19 mouse cellular contexts compared by ENCODE assay signal in the genomic region with DNA sequence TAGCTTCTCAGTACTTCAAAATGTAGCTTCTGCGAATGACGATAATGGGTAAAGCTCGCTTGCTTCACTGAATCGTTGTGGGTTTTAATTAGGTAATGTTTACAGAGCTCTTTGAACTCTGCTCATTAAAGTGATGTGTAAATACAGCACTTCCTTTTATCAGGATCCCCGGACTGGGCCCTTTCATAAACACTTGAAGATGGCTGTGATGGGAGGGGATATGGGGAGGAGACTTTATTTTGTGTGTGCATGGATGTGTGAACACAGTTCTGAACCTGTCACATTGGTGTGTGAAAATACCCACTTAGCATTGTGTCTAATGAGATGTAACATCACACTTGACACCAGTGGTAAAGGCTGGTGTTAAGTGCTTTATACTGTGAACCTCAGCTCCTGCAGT. TPM values are rescaled to one million over a fixed set of nuclear protein-coding genes. Genes with fewer than 3 reads are reported as not detected.
DNase-seq lines count a peak whose midpoint lies in the region; ATAC-seq and TF ChIP-seq lines count a peak whose summit lies in the region.
"Had no signal": no experiment of that assay in that cellular context is flagged by ENCODE, and none has a peak within 500 bp of the region (broad histone marks: within the 10 kb centered on the region; RNA-seq: fewer than 3 reads in every experiment).

No protein-coding gene starts in this region.

- no peak for TF ChIP-seq CTCF in liver, adult 2 months (IDR thresholded peaks at IDR 0.05; ENCODE audit: low read depth, low read length)
- TF ChIP-seq CTCF in liver, postnatal 0 days (IDR thresholded peaks at IDR 0.05; ENCODE audit: low read depth): no peak

- TF ChIP-seq POLR2A in liver, adult 2 months (IDR thresholded peaks at IDR 0.05; ENCODE audit: extremely low read depth, insufficient read depth, low read length): no peak

- ATAC-seq in liver, postnatal 0 days: no peak
- ATAC-seq in midbrain, embryonic 16.5 days: 0 out of 2 replicates have a peak, but pooled peaks have one; percentile 14
- ATAC-seq in midbrain, embryonic 14.5 days (ENCODE audit: low FRiP score, low TSS enrichment): no peak
- ATAC-seq in forebrain, embryonic 16.5 days: peak; percentile 97

- no peak overlapping the region for H3K9ac ChIP-seq in liver, adult 2 months (ENCODE audit: low read depth, low read length)
- no peak overlapping the region for H3K9ac ChIP-seq in liver, postnatal 0 days (replicated peaks)
- no peak overlapping the region for H3K9ac ChIP-seq in midbrain, embryonic 16.5 days (ENCODE audit: low read depth, low read length)
- no peak overlapping the region for H3K9ac ChIP-seq in midbrain, embryonic 14.5 days (replicated peaks; ENCODE audit: low read length)
- no peak overlapping the region for H3K9ac ChIP-seq in forebrain, embryonic 16.5 days (replicated peaks; ENCODE audit: low read depth, low read length)
- H3K9ac ChIP-seq: limb, embryonic 15.5 days had no signal

- TF ChIP-seq EP300 in liver, postnatal 0 days (IDR thresholded peaks at IDR 0.05; ENCODE audit: low read depth): no peak

- H3K4me1 ChIP-seq in liver, adult 2 months (ENCODE audit: control insufficient read depth, insufficient read depth, low read length): peaks cover 5% of the 10 kb centered on the region
- no peaks in the 10 kb centered on the region for H3K4me1 ChIP-seq in liver, postnatal 0 days (ENCODE audit: insufficient read depth)
- H3K4me1 ChIP-seq in midbrain, embryonic 16.5 days (ENCODE audit: control insufficient read depth, insufficient read depth, low read length): no peaks in the 10 kb centered on the region
- H3K4me1 ChIP-seq in midbrain, embryonic 14.5 days (ENCODE audit: control insufficient read depth, insufficient read depth, low read length): no peaks in the 10 kb centered on the region
- H3K4me1 ChIP-seq in forebrain, embryonic 16.5 days (replicated peaks; ENCODE audit: control insufficient read depth, insufficient read depth, low read length): no peaks in the 10 kb centered on the region
- H3K4me1 ChIP-seq: limb, embryonic 15.5 days had no signal

- H3K4me2 ChIP-seq in liver, postnatal 0 days (ENCODE audit: low read depth, low read length): no peak overlapping the region
- no peak overlapping the region for H3K4me2 ChIP-seq in midbrain, embryonic 16.5 days (ENCODE audit: low read length)
- H3K4me2 ChIP-seq in midbrain, embryonic 14.5 days (ENCODE audit: low read length): no peak overlapping the region
- H3K4me2 ChIP-seq in forebrain, embryonic 16.5 days (ENCODE audit: low read length): no peak overlapping the region
- H3K4me2 ChIP-seq: limb, embryonic 15.5 days had no signal

- no peaks in the 10 kb centered on the region for H3K9me3 ChIP-seq in liver, postnatal 0 days (ENCODE audit: low read length)
- H3K9me3 ChIP-seq in midbrain, embryonic 16.5 days (replicated peaks; ENCODE audit: control insufficient read depth, low read length, poor library complexity, severe bottlenecking): no peaks in the 10 kb centered on the region
- H3K9me3 ChIP-seq in midbrain, embryonic 14.5 days (ENCODE audit: control insufficient read depth, low read length): no peaks in the 10 kb centered on the region
- H3K9me3 ChIP-seq in forebrain, embryonic 16.5 days (ENCODE audit: control insufficient read depth, low read length): no peaks in the 10 kb centered on the region
- H3K9me3 ChIP-seq: limb, embryonic 15.5 days had no signal

- H3K79me2 ChIP-seq in liver, adult 2 months (ENCODE audit: control insufficient read depth, insufficient read depth, low read length): no peaks in the 10 kb centered on the region

- no peak overlapping the region for H3K27ac ChIP-seq in liver, adult 2 months (replicated peaks; ENCODE audit: insufficient read depth, low read depth, low read length)
- no peak overlapping the region for H3K27ac ChIP-seq in liver, postnatal 0 days (ENCODE audit: low read depth)
- H3K27ac ChIP-seq in midbrain, embryonic 16.5 days (ENCODE audit: low read length): no peak overlapping the region
- no peak overlapping the region for H3K27ac ChIP-seq in midbrain, embryonic 14.5 days (replicated peaks; ENCODE audit: low read depth, low read length)
- no peak overlapping the region for H3K27ac ChIP-seq in forebrain, embryonic 16.5 days (ENCODE audit: low read length)
- H3K27ac ChIP-seq: layer of hippocampus, adult 2 months; limb, embryonic 15.5 days had no signal

- no peaks in the 10 kb centered on the region for H3K27me3 ChIP-seq in liver, adult 2 months (ENCODE audit: control insufficient read depth, insufficient read depth, low read length)
- no peaks in the 10 kb centered on the region for H3K27me3 ChIP-seq in liver, postnatal 0 days (ENCODE audit: insufficient read depth, low read length)
- H3K27me3 ChIP-seq in midbrain, embryonic 16.5 days (ENCODE audit: control insufficient read depth, insufficient read depth, low read depth, low read length): no peaks in the 10 kb centered on the region
- H3K27me3 ChIP-seq in midbrain, embryonic 14.5 days (ENCODE audit: control insufficient read depth, insufficient read depth, low read length): no peaks in the 10 kb centered on the region
- no peaks in the 10 kb centered on the region for H3K27me3 ChIP-seq in forebrain, embryonic 16.5 days (replicated peaks; ENCODE audit: control insufficient read depth, insufficient read depth, low read length)
- H3K27me3 ChIP-seq: limb, embryonic 15.5 days had no signal

- H3K4me3 ChIP-seq in liver, adult 2 months (ENCODE audit: insufficient read depth, low read depth, low read length): no peak overlapping the region
- H3K4me3 ChIP-seq in liver, postnatal 0 days (ENCODE audit: low read depth, low read length): no peak overlapping the region
- no peak overlapping the region for H3K4me3 ChIP-seq in midbrain, embryonic 16.5 days (ENCODE audit: low read depth, low read length)
- H3K4me3 ChIP-seq in midbrain, embryonic 14.5 days (replicated peaks; ENCODE audit: low read depth, low read length): no peak overlapping the region
- H3K4me3 ChIP-seq in forebrain, embryonic 16.5 days (replicated peaks; ENCODE audit: low read length): no peak overlapping the region
- H3K4me3 ChIP-seq: layer of hippocampus, adult 2 months; limb, embryonic 15.5 days had no signal

- no peaks in the 10 kb centered on the region for H3K36me3 ChIP-seq in liver, adult 2 months (ENCODE audit: control insufficient read depth, insufficient read depth, low read length)
- H3K36me3 ChIP-seq in liver, postnatal 0 days (replicated peaks; ENCODE audit: insufficient read depth, low read length): no peaks in the 10 kb centered on the region
- no peaks in the 10 kb centered on the region for H3K36me3 ChIP-seq in midbrain, embryonic 16.5 days (ENCODE audit: control insufficient read depth, insufficient read depth, low read length)
- H3K36me3 ChIP-seq in midbrain, embryonic 14.5 days (ENCODE audit: control insufficient read depth, insufficient read depth, low read length): 0 out of 2 replicates have a peak, but pooled peaks cover 11% of the 10 kb centered on the region
- H3K36me3 ChIP-seq in forebrain, embryonic 16.5 days (ENCODE audit: control insufficient read depth, insufficient read depth): no peaks in the 10 kb centered on the region
- H3K36me3 ChIP-seq: limb, embryonic 15.5 days had no signal

- WGBS in liver, adult 2 months: 23% methylated on average over 5 of the region's 5 CpGs
- 62% methylated on average over 5 of the region's 5 CpGs for WGBS in liver, postnatal 0 days (ENCODE audit: insufficient replicate concordance)
- 76% methylated on average over 5 of the region's 5 CpGs for WGBS in midbrain, embryonic 16.5 days
- WGBS in midbrain, embryonic 14.5 days: 80% methylated on average over 5 of the region's 5 CpGs
- WGBS in forebrain, embryonic 16.5 days: 10% methylated on average over 5 of the region's 5 CpGs

- peak; percentile 31 for DNase-seq in liver, adult 2 months (ENCODE audit: extremely low read depth, low read depth, low spot score)
- DNase-seq in liver, postnatal 0 days: no peak
- DNase-seq in midbrain, embryonic 14.5 days: no peak
- no peak for DNase-seq in urinary bladder, postnatal 4 days (ENCODE audit: low spot score in 2 of 2)
- DNase-seq in gastrocnemius, postnatal 10 days: no peak
- DNase-seq: B cell, adult 2 months; cerebellum, adult 8-10 months; kidney, adult 2 months; kidney, postnatal 10 days; layer of hippocampus, postnatal 36 days; right cerebral cortex, adult 18-20 months had no signal

RNA-seq across cellular contexts. Expression of a gene that starts 39.7 kb away (rescaled TPM):
- not detected in 2 replicates for total RNA-seq in liver, adult 2 months (2014; rRNA removed)
- not detected in 2 replicates for polyA plus RNA-seq in liver, adult 2 months (2012; rRNA removed)
- not detected in 2 replicates for polyA plus RNA-seq in liver, postnatal 0 days (2015; fragmentation: Nextera tagmentation; extraction: Ambion mirVana)
- 0.15 TPM in 1 of 2 replicates, not detected in the other for polyA plus RNA-seq in midbrain, embryonic 16.5 days (2015; fragmentation: Nextera tagmentation; extraction: Ambion mirVana)
- polyA plus RNA-seq in midbrain, embryonic 14.5 days (2014; fragmentation: Nextera tagmentation; extraction: Ambion mirVana): 0.28 TPM in 1 of 2 replicates, not detected in the other
- 0.31 TPM in 1 of 2 replicates, not detected in the other for polyA plus RNA-seq in forebrain, embryonic 16.5 days (2015; fragmentation: Nextera tagmentation; extraction: Ambion mirVana)
- under 1 TPM; 0.26 to 0.79 TPM for total RNA-seq in gastrocnemius, postnatal 10 days (2021)
- total RNA-seq: adrenal gland, postnatal 4 days; megakaryocyte, adult 5-6 weeks; monocyte, adult 5-6 weeks had no signal
- polyA plus RNA-seq: kidney, adult 2 months; liver, embryonic 16.5 days had no signal

RNA-seq across cellular contexts. Expression of a gene that starts 56.7 kb away (rescaled TPM):
- total RNA-seq in liver, adult 2 months (2014; rRNA removed): 7.8 and 9.9 TPM in 2 replicates
- polyA plus RNA-seq in liver, adult 2 months (2012; rRNA removed): 6.3 and 6.4 TPM in 2 replicates
- 8.3 and 9.5 TPM in 2 replicates for polyA plus RNA-seq in liver, postnatal 0 days (2015; fragmentation: Nextera tagmentation; extraction: Ambion mirVana)
- polyA plus RNA-seq in midbrain, embryonic 16.5 days (2015; fragmentation: Nextera tagmentation; extraction: Ambion mirVana): 59.8 and 62.4 TPM in 2 replicates
- 83.8 and 94.4 TPM in 2 replicates for polyA plus RNA-seq in midbrain, embryonic 14.5 days (2014; fragmentation: Nextera tagmentation; extraction: Ambion mirVana)
- polyA plus RNA-seq in forebrain, embryonic 16.5 days (2015; fragmentation: Nextera tagmentation; extraction: Ambion mirVana): 58.7 and 62.8 TPM in 2 replicates
- total RNA-seq in gastrocnemius, postnatal 10 days (2021): 10 to 100 TPM; 13.5 to 17.0 TPM

Comparison
In these comparisons a context has a peak if more than half of its experiments do, and no peak if none do; other contexts are left out.
1. ATAC-seq: peak in midbrain, embryonic 16.5 days (single experiment) and forebrain, embryonic 16.5 days (single experiment); none in liver, postnatal 0 days (single experiment) and midbrain, embryonic 14.5 days (single experiment).